Mouse (Mus musculus) intestine, embryonic 16.5 days (tissue): ENCODE data around the gene Sec14l1. TPM values are rescaled to one million over a fixed set of nuclear protein-coding genes. Genes with fewer than 3 reads are reported as not detected.
A peak's percentile ranks its signal among the peaks of the same experiment; 100 is the strongest.

Experiments
- ATAC-seq: fragments of 200-750 bp; cut with Nextera tagmentation; 2 replicates; pipeline ENCODE4 v1.8.0; 2017; ENCODE audit warnings: moderate TSS enrichment, moderate library complexity
- H3K27ac ChIP-seq: fragments of 300-500 bp; sonication (generic); 2 replicates; pipeline ENCODE4 v1.5.1; 2014; ENCODE audit warnings: mild to moderate bottlenecking, low read length
- H3K27me3 ChIP-seq: fragments of 300-500 bp; sonication (generic); replicated peaks from 2 replicates; pipeline ENCODE4 v1.6.1; 2014; ENCODE audit warnings: low read length, control low read depth, mixed read lengths; ENCODE audit not compliant: control insufficient read depth, insufficient read depth
- H3K36me3 ChIP-seq: fragments of 300-500 bp; sonication (generic); 2 replicates; pipeline ENCODE4 v1.6.1; 2014; ENCODE audit warnings: low read length, control low read depth; ENCODE audit not compliant: control insufficient read depth, insufficient read depth
- H3K4me1 ChIP-seq: fragments of 300-500 bp; sonication (generic); 2 replicates; pipeline ENCODE4 v1.6.1; 2014; ENCODE audit warnings: low read length, control low read depth, mixed read lengths; ENCODE audit not compliant: control insufficient read depth, insufficient read depth
- H3K4me2 ChIP-seq: fragments of 300-500 bp; sonication (generic); 2 replicates; pipeline ENCODE4 v1.6.1; 2014; ENCODE audit warnings: low read depth, low read length, control low read depth
- H3K4me3 ChIP-seq: fragments of 300-500 bp; sonication (generic); 2 replicates; pipeline ENCODE4 v1.5.1; 2014; ENCODE audit warnings: mild to moderate bottlenecking, low read length
- H3K9ac ChIP-seq: fragments of 300-500 bp; sonication (generic); 2 replicates; pipeline ENCODE4 v1.6.1; 2014; ENCODE audit warnings: low read depth, low read length
- H3K9me3 ChIP-seq: fragments of 300-500 bp; sonication (generic); 2 replicates; pipeline ENCODE4 v1.6.1; 2016; ENCODE audit warnings: low read length, control low read depth; ENCODE audit not compliant: control insufficient read depth
- WGBS: fragments of 180-500 bp; shearing (Covaris S2); extraction: QIAGEN DNeasy Blood & Tissue Kit; methylation state at CpG from one replicate; pipeline ENCODE4 v1.1.7; 2014; 5-methylcytosine and 5-hydroxymethylcytosine counted together
- polyA plus RNA-seq: library from polyadenylated mRNA; unstranded; fragments of >200 nt; fragmentation: Nextera tagmentation; extraction: Ambion mirVana; gene quantifications from 2 replicates; pipeline ENCODE4 v1.2.1, GENCODE M21; 2015

Sec14l1 gene
- polyA plus RNA-seq, 1 experiment from 2014 or later = 28.5 TPM

GRCm38 (mm10) chr11:117138213-117138761 is 23.3 kb downstream of the Sec14l1 start:
- no peaks in the 10 kb centered on the region; the same call in 1 of the 2 replicates for H3K36me3 ChIP-seq
- H3K9me3 ChIP-seq = no peaks in the 10 kb centered on the region
- no peak overlapping the region for H3K9ac ChIP-seq
- H3K4me3 ChIP-seq = no peak overlapping the region
- no peak overlapping the region for H3K4me2 ChIP-seq
- H3K27me3 ChIP-seq = no peaks in the 10 kb centered on the region
- WGBS = 83% methylated on average over 9 of the region's 9 CpGs
- peak overlapping the region; percentile 15; the same call in 1 of the 2 replicates for H3K27ac ChIP-seq
- peak; percentile 58 for ATAC-seq
- peaks cover 30% of the 10 kb centered on the region for H3K4me1 ChIP-seq

GRCm38 (mm10) chr11:117138795-117139463 is 24.0 kb downstream of the Sec14l1 start:
- Histone ChIP-seq H3K27ac (no peak overlapping the region), H3K9me3 (no peaks in the 10 kb centered on the region), H3K36me3 (no peaks in the 10 kb centered on the region; the same call in 1 of the 2 replicates), H3K4me2 (no peak overlapping the region), H3K9ac (no peak overlapping the region), H3K4me1 (peaks cover 30% of the 10 kb centered on the region), H3K27me3 (no peaks in the 10 kb centered on the region), H3K4me3 (no peak overlapping the region)
- WGBS = 84% methylated on average over 12 of the region's 12 CpGs
- ATAC-seq = no peak

- no peak overlapping the region for H3K4me3 ChIP-seq
- H3K27ac ChIP-seq = no peak overlapping the region
- peaks cover 10% of the 10 kb centered on the region for H3K4me1 ChIP-seq
- no peak for ATAC-seq
- WGBS = 84% methylated on average over 18 of the region's 18 CpGs
- no peak overlapping the region for H3K9ac ChIP-seq
- H3K9me3 ChIP-seq = no peaks in the 10 kb centered on the region
- H3K36me3 ChIP-seq = peaks cover 8% of the 10 kb centered on the region; the same call in 1 of the 2 replicates
- no peaks in the 10 kb centered on the region for H3K27me3 ChIP-seq
- no peak overlapping the region for H3K4me2 ChIP-seq
Measured at GRCm38 (mm10) chr11:117141376-117142001, 26.5 kb downstream of the Sec14l1 start.

GRCm38 (mm10) chr11:117142507-117142906 is 27.5 kb downstream of the Sec14l1 start:
- Histone ChIP-seq H3K36me3 (peaks cover 8% of the 10 kb centered on the region; the same call in 1 of the 2 replicates), H3K27me3 (no peaks in the 10 kb centered on the region), H3K4me3 (no peak overlapping the region), H3K27ac (no peak overlapping the region), H3K9ac (no peak overlapping the region), H3K4me1 (peaks cover 5% of the 10 kb centered on the region), H3K4me2 (no peak overlapping the region), H3K9me3 (no peaks in the 10 kb centered on the region)
- ATAC-seq = no peak
- WGBS = 78% methylated on average over 4 of the region's 4 CpGs

- Histone ChIP-seq H3K36me3 (peaks cover 8% of the 10 kb centered on the region; the same call in 1 of the 2 replicates), H3K4me1 (0 out of 2 replicates have a peak, but pooled peaks cover 2% of the 10 kb centered on the region), H3K9me3 (no peaks in the 10 kb centered on the region), H3K4me3 (no peak overlapping the region), H3K9ac (no peak overlapping the region), H3K27ac (no peak overlapping the region), H3K27me3 (no peaks in the 10 kb centered on the region), H3K4me2 (no peak overlapping the region)
- no peak for ATAC-seq
- 93% methylated on average over 14 of the region's 14 CpGs for WGBS
Measured at GRCm38 (mm10) chr11:117145451-117146117, 30.6 kb downstream of the Sec14l1 start.

- WGBS = 92% methylated on average over 6 of the region's 6 CpGs
- Histone ChIP-seq H3K4me2 (no peak overlapping the region), H3K9me3 (no peaks in the 10 kb centered on the region), H3K9ac (no peak overlapping the region), H3K36me3 (peaks cover 8% of the 10 kb centered on the region; the same call in 1 of the 2 replicates), H3K27me3 (no peaks in the 10 kb centered on the region), H3K27ac (no peak overlapping the region), H3K4me3 (no peak overlapping the region), H3K4me1 (0 out of 2 replicates have a peak, but pooled peaks cover 2% of the 10 kb centered on the region)
- no peak for ATAC-seq
Measured at GRCm38 (mm10) chr11:117146118-117146506, 31.1 kb downstream of the Sec14l1 start.

- Histone ChIP-seq H3K27ac (no peak overlapping the region), H3K4me2 (no peak overlapping the region), H3K9me3 (no peaks in the 10 kb centered on the region), H3K4me1 (0 out of 2 replicates have a peak, but pooled peaks cover 2% of the 10 kb centered on the region), H3K9ac (no peak overlapping the region), H3K27me3 (no peaks in the 10 kb centered on the region), H3K4me3 (no peak overlapping the region), H3K36me3 (peaks cover 8% of the 10 kb centered on the region; the same call in 1 of the 2 replicates)
- 72% methylated on average over 24 of the region's 24 CpGs for WGBS
- ATAC-seq = peak; percentile 46; the same call in 1 of the 2 replicates
Measured at GRCm38 (mm10) chr11:117146776-117147536, 32.0 kb downstream of the Sec14l1 start.

GRCm38 (mm10) chr11:117148893-117149685 is 34.1 kb downstream of the Sec14l1 start:
- peaks cover 8% of the 10 kb centered on the region; the same call in 1 of the 2 replicates for H3K36me3 ChIP-seq
- H3K4me1 ChIP-seq = peaks cover 6% of the 10 kb centered on the region
- WGBS = 82% methylated on average over 18 of the region's 18 CpGs
- H3K27me3 ChIP-seq = no peaks in the 10 kb centered on the region
- H3K9ac ChIP-seq = no peak overlapping the region
- H3K9me3 ChIP-seq = no peaks in the 10 kb centered on the region
- no peak overlapping the region for H3K4me2 ChIP-seq
- H3K4me3 ChIP-seq = no peak overlapping the region
- ATAC-seq = no peak
- H3K27ac ChIP-seq = no peak overlapping the region
